Mouse (Mus musculus) kidney, postnatal 10 days (tissue): ENCODE results near the gene Paqr3.

Experiments
- DNase-seq: peaks from one replicate; pipeline ENCODE4 v3.0.0; 2021; ENCODE audit warnings: mixed read lengths

Gene Paqr3

GRCm38 (mm10) chr5:97111207-97111910 is at the start of gene Paqr3:
Paqr3 (minus strand) TSS chr5:97111596.
- peak; percentile 98 for DNase-seq

- DNase-seq: no peak
Observed at GRCm38 (mm10) chr5:97154688-97155087, 43.3 kb upstream of the Paqr3 start.

DNA sequence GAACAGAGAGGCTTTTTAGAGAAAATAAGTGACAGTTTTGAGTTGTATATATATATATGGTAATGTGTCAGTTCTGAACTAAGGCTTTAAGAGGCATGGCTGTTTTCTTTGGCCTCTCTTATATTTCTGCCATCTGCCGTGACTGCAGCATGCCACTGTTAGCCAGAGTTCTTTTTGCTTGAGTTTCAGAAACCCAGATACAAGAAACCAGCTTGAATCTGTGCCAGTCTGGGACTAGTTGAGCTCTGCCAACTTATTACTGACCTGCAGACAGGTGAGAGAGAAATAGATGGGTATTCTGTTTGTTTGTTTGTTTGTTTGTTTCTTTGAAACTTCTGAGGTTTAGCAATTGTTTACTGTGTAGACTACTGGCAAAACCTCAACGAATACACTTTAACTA is 23.9 kb upstream of the Paqr3 start:
- DNase-seq: no peak

DNA sequence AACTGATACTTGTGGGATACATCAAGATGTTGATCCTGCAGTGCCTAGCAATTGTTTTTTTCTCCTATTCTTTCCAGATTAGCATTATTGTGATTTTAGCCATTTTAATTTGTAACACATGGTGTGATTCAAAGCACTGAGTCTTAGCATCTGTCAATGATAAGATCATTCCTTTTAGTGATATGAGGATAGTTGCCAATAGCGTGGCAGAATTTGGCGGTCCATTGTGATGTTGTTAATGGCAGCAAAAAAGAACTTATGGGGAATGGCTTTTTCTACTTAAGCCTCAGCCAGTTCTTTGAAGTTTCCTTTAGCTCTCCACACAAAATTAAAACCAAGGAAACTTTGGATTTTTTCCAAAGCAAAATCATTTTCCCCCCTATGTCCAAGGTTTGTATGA is 18.2 kb upstream of the Paqr3 start:
- DNase-seq: no peak

DNA sequence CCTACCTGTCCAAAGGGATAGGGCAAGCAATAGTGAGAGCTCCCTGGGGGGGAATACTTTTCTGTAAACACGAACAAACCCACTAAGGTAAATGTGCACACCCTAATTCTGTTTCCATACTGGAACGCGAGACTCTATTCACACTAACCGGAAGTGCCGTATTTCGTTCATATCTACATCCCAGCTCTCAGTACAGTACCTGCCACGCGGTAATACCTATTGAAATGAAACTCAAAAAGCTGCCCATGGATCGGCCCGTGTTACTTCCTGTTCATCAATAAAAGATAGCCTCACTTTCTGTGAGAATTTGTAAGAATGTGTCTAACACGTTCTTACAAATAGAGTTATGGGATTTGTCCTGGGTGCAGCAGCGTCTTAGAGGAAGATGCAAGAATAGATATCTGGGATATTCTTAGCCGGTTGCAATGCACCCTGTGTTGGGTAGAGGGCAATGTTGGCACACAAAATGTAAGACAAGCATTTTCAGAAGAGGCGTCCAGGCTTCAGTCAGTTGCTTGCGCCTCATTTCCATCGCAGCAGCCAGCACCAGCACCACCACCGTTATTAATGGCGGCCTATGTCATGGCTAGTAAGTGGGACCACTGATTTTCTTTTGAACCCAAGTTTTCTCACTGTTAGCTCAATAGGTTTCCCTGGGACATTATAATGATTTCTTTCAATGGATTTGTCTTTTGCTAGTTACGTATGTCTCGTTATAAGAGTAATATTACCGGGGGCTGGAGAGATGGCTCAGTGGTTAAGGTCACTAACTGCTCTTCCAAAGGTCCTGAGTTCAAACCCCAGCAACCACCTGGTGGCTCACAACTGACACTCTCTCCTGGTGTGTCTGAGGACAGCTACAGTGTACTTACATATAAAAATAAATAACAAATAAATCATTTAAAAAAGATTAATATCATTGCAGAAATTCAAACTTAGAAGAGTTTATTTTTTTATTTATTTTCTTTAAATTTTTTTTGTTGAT is 17.1 kb upstream of the Paqr3 start:
- DNase-seq: peak; percentile 63

GRCm38 (mm10) chr5:97127284-97127683 is 15.9 kb upstream of the Paqr3 start:
- no peak for DNase-seq

GRCm38 (mm10) chr5:97126005-97126404 is 14.6 kb upstream of the Paqr3 start:
- DNase-seq: peak; percentile 56

DNA sequence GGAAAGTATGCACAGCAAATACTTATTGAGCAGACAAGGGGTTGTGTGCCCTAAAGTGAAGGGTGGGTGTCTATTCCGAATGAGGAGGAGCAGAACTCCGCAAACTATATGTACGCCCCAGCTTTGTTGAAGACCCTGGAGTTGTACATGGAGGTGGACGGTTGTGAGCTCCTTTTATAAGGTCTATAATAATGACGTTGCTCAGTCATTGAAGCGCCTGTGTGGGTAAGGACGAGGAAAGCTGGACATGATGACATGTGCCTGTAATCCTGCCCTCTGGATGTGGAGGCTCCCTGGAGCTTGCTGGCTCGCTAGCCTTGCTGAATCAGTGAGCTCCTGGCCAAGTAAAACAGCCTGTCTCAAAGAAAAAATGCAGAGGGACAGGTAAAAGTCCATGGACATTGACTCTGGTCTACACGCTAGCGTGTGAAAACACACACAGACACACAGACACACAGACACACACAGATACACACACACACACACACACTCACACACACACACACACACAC is 14.1 kb upstream of the Paqr3 start:
- no peak for DNase-seq

DNA sequence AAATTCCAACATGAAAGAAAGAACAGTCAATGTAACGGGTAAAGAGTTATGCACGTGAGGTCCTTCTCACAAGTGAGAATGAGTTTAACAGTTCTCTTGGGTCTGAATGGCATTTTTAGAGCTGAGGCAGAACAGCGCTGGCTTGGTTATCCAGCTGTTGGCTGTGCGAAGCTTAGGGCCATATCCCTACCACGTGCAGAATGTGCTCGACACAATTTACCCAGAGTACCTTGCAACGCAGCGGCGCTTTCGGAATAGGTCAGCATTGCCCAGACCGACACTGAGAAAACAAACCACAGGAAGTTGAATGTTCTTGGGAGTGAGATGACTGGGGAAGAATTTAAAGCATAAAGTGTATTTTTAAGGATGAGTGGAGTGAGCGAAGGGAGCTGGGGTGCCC is 13.6 kb upstream of the Paqr3 start:
- no peak for DNase-seq

- DNase-seq: no peak
Observed at GRCm38 (mm10) chr5:97110697-97111096, 699 bp downstream of the Paqr3 start.

DNA sequence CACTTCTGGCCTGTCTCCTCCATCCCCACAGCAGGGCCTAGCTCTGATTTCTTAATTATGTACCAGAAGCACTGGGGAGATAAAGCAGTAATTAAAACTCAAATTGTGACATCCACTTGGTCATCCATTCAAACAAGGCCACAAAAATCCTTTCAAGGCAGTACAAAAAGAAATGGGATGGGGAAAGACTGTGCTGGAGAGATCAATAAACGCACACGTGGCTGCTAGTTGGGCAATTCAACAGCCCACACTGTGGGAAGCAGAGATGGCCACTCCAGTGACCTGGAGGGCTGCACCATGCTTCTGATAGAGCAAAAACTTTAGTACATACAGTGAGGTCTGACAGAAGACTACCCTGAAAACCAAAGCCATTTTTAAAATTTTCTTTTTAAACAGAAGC is 1.3 kb downstream of the Paqr3 start:
- DNase-seq: no peak

- no peak for DNase-seq
Observed at GRCm38 (mm10) chr5:97108333-97108732, 3.1 kb downstream of the Paqr3 start.

DNA sequence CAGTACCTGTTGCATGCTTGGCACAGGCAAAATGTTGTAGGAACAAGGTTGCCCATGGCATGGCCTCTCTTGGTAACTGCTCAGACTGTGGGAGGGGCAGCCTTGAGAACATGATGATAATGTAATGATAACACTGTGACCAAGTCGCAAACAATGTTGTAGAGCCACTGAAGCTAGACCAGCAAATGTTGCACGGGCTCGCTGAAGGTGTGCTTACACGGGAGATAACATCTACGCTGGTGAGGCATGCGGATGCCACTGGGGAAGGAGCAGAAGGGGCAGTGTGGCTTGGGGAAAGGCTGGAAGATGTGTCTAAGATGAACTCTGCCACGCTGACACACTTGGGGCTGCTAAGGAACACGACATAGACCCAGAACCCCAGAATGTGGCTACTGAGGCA is 11.4 kb downstream of the Paqr3 start:
- DNase-seq: no peak

DNA sequence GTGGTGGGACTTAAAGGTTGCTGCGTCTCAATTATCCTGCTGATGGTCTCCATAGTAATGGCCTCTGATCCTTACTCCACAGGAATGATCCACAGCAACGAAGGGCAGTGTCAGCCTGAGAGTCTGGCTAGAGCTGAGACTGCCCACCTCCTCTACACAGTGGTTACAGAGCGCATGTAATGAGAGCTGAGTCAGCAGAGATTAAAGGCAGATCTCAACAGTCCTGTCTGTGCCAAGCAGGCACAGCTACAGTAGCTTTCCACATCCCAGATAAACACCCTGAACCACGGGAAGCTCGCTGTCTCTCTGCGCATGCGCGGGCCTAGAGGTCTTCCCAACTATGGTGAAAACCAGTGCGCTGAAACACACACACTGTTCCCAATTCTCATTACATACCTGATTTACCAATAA is 13.8 kb downstream of the Paqr3 start:
- no peak for DNase-seq

DNA sequence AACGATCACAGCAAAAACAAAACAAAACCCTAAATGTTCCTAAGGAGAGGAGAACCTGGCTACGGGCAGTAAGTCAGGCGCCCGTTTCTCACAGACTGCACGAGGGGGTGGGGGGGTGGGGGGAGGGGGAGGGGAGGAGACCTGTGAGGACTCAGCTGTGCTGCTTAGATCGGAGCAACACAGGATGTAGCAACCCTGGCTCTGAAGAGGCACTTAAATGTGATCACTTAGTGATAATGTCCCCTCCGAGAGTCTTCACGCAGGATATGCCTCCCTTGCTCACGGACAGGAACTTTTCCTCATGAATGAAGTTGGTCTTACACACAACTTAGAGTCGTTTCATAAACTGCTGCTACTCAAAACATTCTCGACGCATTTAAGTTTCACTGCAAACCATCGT is 16.1 kb downstream of the Paqr3 start:
- no peak for DNase-seq

GRCm38 (mm10) chr5:97092970-97093369 is 18.4 kb downstream of the Paqr3 start:
- no peak for DNase-seq

GRCm38 (mm10) chr5:97090034-97090784 is 21.2 kb downstream of the Paqr3 start:
- DNase-seq: peak; percentile 7

- DNase-seq: peak; percentile 7
Observed at GRCm38 (mm10) chr5:97089426-97089825, 22.0 kb downstream of the Paqr3 start.

DNA sequence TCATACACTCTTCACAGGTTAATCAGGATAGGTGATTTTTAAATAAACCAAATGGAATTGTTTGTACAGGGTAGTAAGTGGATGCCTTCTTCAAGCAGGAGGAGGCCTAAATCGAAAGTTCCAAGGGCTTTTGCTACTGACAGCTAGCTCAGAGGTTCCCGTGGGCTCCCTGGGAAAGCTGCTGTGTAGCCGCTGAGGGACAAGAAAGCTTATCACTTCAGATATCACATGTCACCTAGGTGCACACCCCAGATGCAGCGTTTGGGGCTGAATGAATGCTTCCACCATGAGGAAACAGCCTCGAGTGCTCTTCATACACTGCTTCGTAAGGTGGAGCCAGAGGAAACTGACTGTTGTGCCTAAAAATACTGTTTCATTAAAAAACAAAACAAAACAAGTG is 23.2 kb downstream of the Paqr3 start:
- peak; percentile 3 for DNase-seq

DNA sequence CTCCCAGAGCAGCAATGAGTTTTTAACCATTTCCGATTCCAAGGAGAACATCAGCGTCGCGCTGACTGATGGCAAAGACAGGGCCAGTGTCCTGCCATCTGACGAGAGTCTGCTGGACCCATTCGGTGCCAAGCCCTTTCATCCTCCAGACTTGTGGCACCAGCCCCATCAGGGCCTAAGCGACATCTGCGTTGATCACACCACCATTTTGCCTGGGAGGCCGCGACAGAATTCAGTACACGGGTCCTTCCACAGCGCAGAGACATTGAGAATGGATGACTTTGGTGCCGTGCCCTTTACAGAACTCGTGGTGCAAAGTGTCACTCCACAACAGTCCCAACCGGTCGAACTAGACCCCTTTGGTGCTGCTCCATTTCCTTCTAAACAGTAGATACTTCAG is 23.6 kb downstream of the Paqr3 start:
- DNase-seq: no peak

- DNase-seq: peak; percentile 35
Observed at GRCm38 (mm10) chr5:97087030-97087630, 24.3 kb downstream of the Paqr3 start.

DNA sequence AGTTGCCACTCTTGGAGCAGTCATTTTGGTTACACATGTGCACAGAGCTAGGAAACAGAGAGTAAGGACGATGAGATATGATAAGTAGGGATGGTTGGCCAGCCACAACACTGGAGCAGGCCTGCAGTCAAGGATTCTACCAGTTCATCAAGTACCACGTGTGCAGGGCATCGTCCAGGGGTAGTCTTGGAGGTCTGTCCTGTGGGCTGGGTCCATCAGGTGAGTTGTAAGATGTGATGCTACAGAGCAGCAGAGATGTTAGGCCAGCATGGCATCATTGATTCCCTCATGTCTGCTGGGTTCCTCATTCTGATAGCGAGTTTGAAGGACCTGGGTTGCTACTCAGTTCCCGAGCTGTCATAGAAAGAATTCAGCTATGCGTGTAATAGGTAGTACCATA is 26.3 kb downstream of the Paqr3 start:
- peak; percentile 2 for DNase-seq

- DNase-seq: no peak
Observed at GRCm38 (mm10) chr5:97084541-97084940, 26.9 kb downstream of the Paqr3 start.
